Mouse (Mus musculus): Measurements from ENCODE around the gene Phf19.
A peak's percentile ranks its signal among the peaks of the same experiment; 100 is the strongest.

Phf19 gene

DNA sequence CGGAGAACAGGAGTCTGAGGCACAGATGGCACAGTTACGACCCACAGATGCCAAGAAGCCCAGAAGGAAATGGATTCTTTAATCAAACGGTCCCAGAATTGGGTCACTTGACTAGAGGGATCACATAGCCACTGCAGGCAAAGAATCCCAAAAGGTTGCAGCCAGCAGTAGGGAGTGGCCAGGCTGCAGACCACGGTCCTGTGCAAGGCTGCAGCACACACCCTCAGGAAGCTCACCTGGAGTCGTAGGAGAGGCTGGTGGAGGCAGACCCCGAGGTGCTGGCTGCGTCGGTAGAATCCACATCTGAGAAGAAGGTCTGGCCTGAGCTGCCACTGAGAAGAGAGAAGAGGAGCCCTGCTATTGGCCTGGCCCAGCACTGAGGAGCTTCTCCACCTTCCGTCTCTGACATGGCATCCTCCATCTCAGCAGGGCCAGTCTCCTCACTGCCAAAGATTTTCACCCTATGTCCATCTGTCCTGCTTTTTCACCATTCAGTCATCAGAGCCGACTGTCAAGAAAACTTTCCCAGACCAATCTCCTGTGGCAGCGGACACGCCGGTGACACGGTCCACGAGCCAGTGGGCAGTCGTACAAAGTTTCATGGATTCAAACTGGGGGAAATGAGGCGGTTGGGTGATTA, 16.9 kb downstream of the Phf19 start:
- no peak for DNase-seq (ENCODE audit: inconsistent ontology term)

DNA sequence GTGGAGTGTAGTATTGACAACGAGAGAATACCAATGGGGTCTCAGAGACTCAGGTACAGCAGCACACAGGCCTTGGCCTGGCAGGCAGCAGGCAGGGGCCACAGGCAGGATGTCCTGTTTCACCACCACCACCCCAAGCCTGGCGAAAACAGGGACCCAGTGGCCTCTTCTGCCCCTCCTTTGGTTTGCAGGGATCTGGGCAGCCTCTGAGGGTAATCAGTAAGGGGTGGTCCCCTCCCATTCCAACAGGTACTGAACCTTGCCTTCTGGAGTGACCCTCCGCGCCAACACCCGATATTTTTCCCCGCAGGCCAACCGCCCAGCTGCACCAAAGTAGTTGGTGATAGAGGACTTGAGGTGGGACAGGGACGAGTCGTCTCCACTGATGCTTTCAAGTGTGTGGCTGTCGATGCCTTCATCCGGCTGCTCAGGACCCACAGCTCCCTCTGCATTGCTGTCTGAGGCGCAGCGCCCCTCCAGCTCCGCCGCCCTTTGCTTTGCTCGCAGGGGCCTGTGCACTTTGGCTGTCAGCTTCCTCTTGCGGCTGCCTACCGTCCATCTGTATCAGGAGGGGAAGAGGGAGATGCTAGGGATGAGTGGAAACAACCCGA, 18.2 kb downstream of the Phf19 start:
- no peak for DNase-seq (ENCODE audit: inconsistent ontology term)

DNA sequence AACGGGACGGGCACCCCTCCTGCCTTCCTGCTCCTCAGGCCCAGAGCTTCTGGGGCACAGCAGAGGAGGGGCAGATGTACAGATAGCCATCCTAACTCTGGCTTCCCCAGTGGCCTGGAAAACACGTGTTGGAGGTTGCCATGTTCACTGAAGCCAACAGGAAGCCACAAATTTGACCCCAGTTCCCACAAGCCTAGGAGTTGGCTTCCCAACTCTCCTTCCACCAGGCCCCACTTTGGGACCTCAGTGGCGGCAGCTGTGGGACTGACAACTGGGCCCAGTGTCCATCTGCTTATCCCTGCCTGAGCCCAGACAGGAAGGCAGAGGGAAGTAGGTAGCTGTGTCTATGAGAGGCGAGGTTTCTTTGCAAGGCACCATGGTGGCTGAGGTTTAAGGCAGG, 19.9 kb downstream of the Phf19 start:
- DNase-seq (ENCODE audit: inconsistent ontology term) = no peak

DNA sequence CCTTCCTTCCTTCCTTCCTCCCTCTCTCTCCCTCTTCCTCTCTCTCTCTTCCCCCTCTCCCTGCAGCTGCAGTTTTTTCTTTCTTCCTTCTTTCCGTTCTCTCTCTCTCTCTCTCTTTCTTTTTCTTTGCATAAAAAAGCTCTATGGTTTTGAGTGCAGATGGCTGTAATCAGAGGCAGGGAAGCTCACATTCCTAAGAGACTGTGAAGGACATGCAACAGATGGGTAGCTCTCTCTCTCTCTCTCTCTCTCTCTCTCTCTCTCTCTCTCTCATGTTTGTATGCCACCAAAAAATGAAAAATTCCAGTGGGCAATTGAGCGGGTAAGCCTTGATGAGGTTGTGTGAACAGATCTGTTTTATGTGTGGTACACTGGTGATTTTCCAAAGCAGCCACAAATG, 29.6 kb downstream of the Phf19 start:
- DNase-seq (ENCODE audit: inconsistent ontology term) = no peak

DNA sequence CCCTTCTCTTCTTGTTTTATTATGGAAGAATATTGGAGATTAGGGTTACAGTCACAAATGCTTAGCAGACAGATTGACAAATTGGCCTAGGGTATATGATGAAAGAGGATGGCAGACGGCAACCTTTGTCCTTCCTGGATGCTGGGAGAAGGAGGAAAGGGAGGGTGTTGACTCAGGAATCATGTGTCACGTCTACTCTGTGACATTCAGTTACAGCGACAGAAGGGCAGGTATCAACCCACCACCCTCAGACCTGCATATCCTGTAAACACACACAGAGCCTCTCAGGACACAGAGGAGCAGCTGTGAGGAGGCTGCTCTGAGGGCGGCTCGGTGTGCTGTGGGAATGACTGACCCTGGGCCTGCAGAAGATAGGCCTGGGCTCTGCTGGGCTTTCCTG, 30.6 kb downstream of the Phf19 start:
- no peak for DNase-seq (ENCODE audit: inconsistent ontology term)

DNA sequence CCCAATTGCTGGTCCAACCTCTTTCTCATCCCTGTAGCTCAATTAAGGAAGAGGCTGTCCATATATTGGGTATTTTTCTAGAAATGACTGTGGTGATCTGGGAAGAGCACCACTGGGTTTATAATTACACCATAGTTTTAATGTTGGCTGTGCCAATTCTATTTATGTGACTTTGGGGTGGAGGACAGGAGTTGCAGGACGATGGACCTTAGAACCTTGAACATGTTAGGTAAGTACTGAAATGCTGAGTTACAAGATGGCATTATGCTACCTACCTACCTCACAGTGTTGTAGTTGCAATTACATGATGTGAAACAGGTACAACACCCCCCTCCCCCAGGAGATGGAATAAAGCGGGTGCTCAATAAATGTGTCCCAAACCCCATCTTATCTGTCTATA, 31.1 kb downstream of the Phf19 start:
- no peak for DNase-seq (ENCODE audit: inconsistent ontology term)

DNA sequence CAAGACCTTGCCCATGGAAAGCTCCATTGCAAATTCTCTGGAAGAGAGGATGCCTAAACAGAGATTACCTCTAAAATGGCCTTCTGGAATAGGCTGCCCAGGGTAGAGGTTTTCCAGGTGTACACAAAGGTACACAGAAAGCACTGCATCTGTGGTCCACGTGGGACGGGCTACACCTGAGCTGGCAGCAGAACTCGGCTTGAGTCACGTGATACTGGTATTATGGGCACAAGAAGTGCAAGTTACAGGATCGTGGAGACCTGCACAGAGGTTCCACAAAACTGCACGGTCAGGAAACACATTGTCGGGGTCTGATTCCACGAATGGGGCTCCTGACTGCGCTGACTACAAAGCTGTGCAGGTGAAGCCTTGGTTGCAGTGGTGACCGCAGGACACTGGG, 33.8 kb downstream of the Phf19 start:
- no peak for DNase-seq (ENCODE audit: inconsistent ontology term)

DNA sequence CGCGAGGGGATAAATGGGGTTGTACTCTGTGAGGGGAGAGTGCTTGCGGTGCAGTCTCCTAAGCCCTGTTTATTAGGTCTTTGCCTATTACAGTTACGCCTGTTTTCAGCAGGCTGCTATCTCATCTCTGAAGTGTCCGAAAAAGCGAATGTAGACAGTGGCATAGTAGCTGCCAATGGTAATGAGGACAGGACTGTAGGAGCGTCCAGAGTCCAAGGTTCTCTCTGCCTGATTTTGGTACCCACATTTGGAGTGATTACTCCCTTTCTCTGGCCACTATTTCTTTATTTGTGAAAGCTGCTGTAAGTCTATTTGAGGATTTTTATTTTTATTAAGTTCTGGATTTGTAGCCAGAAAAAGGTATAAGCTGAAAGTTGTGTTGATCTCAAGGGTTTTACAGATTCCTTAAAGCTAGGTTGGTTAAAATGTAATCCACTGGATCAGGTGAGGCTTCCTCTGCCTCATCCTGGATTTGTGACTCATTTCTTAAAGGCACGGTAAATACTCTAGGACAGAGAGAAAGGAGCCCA, 38.9 kb downstream of the Phf19 start, which contains the start of gene Psmd5:
Psmd5 (minus strand) TSS at position 153 of the 530 bp plus-strand sequence.
- no peak for DNase-seq (ENCODE audit: inconsistent ontology term)

DNA sequence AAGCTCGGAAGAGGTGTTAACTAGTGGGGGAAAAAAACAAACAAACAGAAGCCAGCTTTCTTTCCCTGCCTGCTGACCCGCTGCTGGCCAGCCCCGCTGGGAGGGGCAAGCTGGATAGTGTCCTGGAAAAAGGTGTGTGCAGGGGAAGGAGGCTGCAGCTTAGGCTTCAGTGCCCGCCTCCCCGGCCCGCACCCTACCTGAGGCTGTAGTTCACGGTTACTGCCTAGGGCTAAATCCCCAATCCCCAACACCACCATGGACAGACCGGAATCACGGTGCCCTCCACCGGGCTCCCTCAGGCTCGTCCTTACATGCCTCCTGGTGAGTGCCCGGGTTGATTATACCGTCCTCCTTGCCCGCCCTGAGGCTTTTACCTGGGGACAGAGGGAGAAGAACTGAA, 39.6 kb downstream of the Phf19 start, which contains the start of gene Cutal:
Cutal (plus strand) TSS at position 126 of the 400 bp plus-strand sequence.
- DNase-seq (ENCODE audit: inconsistent ontology term) = peak; percentile 14

DNA sequence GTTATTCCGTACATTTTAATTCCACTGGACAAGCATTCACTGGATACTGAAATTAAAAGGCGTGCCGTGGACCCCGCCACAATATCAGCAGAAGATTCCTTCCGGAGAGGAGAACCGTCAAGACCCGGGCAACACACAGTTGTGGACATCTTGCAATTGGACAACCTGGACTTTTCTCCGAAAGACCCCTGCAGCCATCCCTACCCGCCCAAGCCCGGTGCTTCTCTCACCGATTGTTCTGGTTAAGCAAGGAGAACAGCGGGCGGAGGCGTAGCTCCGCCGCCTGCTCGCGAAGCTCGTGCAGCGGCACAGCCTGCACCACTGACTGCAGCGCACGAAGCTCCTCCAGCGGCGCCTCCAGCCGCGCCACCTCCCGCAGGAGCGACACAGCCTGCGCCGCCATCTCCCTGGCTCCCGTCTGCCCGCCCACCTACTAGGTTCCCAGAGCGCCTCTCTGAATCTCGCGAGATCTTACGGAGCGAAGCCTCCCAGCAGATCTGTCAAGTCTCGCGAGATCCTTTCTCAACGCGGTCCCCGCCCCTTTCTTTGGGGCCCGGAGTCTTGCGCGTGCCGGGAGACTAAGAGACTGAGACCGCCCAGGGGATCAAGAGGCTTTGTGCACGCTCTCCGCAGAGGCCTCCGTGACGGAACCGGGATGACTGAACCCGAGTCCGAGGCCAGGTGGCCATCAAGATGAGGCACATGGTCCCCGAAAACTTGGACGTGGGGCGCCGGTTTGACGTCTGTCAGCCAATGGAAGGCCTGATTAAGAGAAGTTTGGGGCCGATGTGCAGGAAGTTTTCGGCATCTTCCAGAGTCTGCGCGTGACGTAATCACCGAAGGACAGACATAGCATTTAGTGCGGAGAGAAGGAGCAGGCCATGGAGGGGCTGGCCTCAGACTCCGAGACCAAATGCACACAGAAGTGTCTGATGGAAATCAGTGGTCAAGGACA, 43.0 kb downstream of the Phf19 start:
- DNase-seq (ENCODE audit: inconsistent ontology term) = peak; percentile 99

DNA sequence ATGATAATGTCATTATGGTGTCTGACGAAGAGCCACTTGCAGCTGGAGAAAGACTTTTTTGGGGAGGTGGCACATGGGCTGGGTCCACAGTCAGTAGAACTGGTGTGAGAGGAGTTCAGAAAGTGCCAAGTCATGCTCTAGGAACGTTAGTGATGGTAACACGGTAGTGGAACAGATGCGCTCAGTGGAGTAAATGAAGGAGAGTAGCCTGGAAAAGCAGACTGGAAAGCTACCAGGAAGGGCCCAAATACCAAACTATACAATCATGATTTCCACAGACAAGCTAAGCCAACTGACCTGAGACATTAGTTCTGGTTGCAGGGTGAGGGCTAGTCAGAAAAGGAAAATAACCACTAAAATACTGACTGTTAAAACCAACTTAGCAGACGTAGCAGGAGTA, 44.1 kb downstream of the Phf19 start:
- DNase-seq (ENCODE audit: inconsistent ontology term) = peak; percentile 76

DNA sequence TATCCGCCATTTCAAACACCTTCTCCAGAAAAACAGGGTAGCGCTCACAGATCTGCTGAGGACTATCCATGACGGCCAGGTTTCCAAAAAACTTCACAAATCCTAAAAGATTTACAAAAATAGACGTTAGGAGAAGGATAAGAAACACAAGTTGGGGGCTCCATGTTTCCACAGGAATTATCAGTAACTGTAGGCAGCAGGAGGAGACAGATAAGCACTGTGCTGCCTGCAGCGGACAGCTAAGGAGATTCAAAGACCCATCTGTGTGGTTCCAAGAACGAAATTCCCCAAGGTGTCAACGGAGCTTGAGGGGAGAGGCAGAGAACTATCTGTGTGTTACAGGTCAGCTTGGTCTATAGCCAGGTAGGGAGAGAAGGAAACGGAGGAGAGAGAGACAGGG, 56.1 kb downstream of the Phf19 start:
- DNase-seq (ENCODE audit: inconsistent ontology term) = no peak

DNA sequence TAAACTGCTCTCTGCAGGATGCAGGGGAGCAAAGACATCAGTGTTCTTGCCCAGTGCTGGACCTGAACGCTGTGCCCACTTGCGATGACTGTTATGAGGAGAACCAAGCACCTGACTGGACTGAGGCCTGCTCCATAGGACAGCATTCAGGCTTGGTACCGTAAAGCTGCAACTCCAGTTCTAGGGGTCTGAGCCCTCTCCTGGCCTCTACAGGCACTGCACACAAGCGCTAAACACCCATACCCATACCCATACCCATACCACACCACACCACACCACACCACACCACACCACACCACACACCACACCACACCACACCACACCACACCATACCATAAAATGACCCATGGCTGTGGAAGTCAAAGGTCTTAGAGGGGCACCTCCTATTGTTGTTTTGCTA, 58.6 kb downstream of the Phf19 start:
- no peak for DNase-seq (ENCODE audit: inconsistent ontology term)

DNA sequence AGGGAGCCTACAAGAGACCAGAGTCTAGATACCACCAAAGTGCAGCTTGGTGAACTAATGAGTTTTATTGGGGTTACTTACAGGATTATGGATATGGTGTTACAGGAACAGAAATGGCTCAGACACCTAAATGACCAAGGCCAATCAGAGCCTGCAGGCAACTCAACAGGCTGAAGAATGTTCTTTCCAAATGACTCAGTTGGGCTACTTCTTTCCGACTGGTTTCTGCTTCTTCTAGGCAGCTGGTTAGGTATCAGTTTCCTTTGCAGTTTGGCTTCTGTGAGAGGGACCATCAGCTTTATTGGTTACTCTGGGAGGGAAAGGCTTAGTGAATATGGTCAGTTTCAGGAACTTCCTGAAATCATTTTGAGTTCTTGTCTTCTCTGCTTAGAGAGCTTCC, 66.1 kb downstream of the Phf19 start:
- DNase-seq (ENCODE audit: inconsistent ontology term) = no peak

All from Muller cell, postnatal 12 days (primary cell).